Mouse (Mus musculus) ES-E14 (cell line): ENCODE results near the gene Mia3.

Experiments
- CHD2 ChIP-seq: IDR thresholded peaks from 2 replicates; pipeline ENCODE4 v1.6.1; 2014; ENCODE audit warnings: mild to moderate bottlenecking, low read depth, low read length, inconsistent platforms
- ZNF384 ChIP-seq: IDR thresholded peaks from 2 replicates; pipeline ENCODE4 v1.6.1; 2012; ENCODE audit warnings: low read depth, low read length, inconsistent platforms

DNA sequence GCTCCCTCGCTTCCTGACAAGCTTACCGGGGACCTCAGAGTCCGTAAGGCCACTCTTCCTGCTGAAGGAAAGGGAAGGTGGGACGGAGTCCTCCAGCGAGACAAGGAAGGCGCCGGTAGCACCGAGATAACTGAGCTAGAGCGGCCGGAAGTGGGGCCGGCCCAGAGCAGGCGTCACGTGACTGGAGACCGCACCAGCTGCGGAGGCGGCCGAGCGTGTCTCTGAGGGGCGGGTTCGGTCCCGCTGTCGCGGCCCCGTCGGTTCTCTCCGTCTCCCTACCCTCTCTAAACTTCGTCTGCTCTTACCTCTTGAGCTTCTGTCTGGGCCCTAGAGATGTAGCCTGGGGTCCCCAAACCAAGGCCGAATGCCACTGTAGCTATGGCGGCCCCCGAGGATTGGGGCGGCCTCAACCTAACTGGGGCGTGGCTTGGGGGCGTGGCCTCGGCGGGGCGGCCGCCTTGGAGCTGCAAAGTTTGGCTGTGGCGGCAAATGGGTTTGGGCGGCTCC lies 72.4 kb downstream of the Mia3 start, which contains the start of gene Brox:
- TF ChIP-seq ZNF384 (no peak), CHD2 (no peak)
